8 mouse cellular contexts compared by ENCODE assay signal in the genomic region with DNA sequence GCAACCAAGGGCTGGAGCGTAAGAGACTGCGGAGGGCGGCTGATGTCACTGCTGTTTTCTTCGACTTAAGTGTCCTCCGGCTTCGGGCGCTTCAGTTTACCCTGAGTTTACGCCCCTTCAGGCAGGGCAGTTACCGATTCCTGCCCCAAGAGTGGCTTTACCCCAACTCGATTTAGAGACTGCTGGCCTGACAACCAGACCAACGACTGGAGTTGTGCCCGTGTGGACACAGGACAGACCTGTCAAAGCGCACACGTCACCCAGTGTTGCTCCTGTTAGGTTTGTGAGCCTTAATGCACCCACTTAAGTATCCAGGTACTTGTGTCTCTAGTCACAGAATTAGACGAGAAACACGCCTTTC. TPM values are rescaled to one million over a fixed set of nuclear protein-coding genes. Genes with fewer than 3 reads are reported as not detected.
A peak's percentile ranks its signal among the peaks of the same experiment; 100 is the strongest.
DNase-seq lines count a peak whose midpoint lies in the region; ATAC-seq and TF ChIP-seq lines count a peak whose summit lies in the region.

No protein-coding gene starts in this region.

- TF ChIP-seq POLR2A in kidney, adult 2 months (IDR thresholded peaks at IDR 0.05; ENCODE audit: low read depth, low read length): no peak
- no peak for TF ChIP-seq POLR2A in bone marrow macrophage, adult 2 months (IDR thresholded peaks at IDR 0.05; ENCODE audit: borderline replicate concordance, low read depth, low read length)

- no peak for ATAC-seq in hindbrain, embryonic 16.5 days
- peak; percentile 77 for ATAC-seq in midbrain, embryonic 14.5 days (ENCODE audit: low FRiP score, low TSS enrichment)

- H3K4me1 ChIP-seq in kidney, adult 2 months (ENCODE audit: control insufficient read depth, insufficient read depth, low read length): peaks cover 9% of the 10 kb centered on the region; the same call in 1 of the 2 replicates
- H3K4me1 ChIP-seq in bone marrow macrophage, adult 2 months (ENCODE audit: control insufficient read depth, insufficient read depth, low read length): peaks cover 6% of the 10 kb centered on the region
- H3K4me1 ChIP-seq in hindbrain, embryonic 16.5 days (ENCODE audit: control insufficient read depth, insufficient read depth, low read depth, low read length): peaks cover 8% of the 10 kb centered on the region
- H3K4me1 ChIP-seq in midbrain, embryonic 14.5 days (ENCODE audit: control insufficient read depth, insufficient read depth, low read length): peaks cover 10% of the 10 kb centered on the region

- no peak for DNase-seq in kidney, adult 2 months
- no peak for DNase-seq in kidney, adult 11 months
- DNase-seq in midbrain, embryonic 14.5 days: no peak
- DNase-seq in frontal cortex, postnatal 10 days (ENCODE audit: low spot score in 2 of 2): no peak
- DNase-seq in thymus, postnatal 4 days: no peak
- no peak for DNase-seq in kidney, postnatal 36 days

- no peaks in the 10 kb centered on the region for H3K27me3 ChIP-seq in kidney, adult 2 months (replicated peaks; ENCODE audit: control insufficient read depth, insufficient read depth, low read length)
- no peaks in the 10 kb centered on the region for H3K27me3 ChIP-seq in hindbrain, embryonic 16.5 days (replicated peaks; ENCODE audit: control insufficient read depth, insufficient read depth, low read length)
- no peaks in the 10 kb centered on the region for H3K27me3 ChIP-seq in midbrain, embryonic 14.5 days (ENCODE audit: control insufficient read depth, insufficient read depth, low read length)

- no peak overlapping the region for H3K27ac ChIP-seq in kidney, adult 2 months (ENCODE audit: insufficient read depth, low read depth, low read length)
- peak overlapping the region; percentile 27; the same call in 1 of the 2 replicates for H3K27ac ChIP-seq in bone marrow macrophage, adult 2 months (ENCODE audit: insufficient read depth, low read depth, low read length)
- peak overlapping the region; percentile 54; the same call in 1 of the 2 replicates for H3K27ac ChIP-seq in hindbrain, embryonic 16.5 days (ENCODE audit: low read depth, low read length)
- peak overlapping the region; percentile 77 for H3K27ac ChIP-seq in midbrain, embryonic 14.5 days (replicated peaks; ENCODE audit: low read depth, low read length)

- no peaks in the 10 kb centered on the region for H3K9me3 ChIP-seq in hindbrain, embryonic 16.5 days (ENCODE audit: control insufficient read depth, low read length)
- H3K9me3 ChIP-seq in midbrain, embryonic 14.5 days (ENCODE audit: control insufficient read depth, low read length): peaks cover 3% of the 10 kb centered on the region; the same call in 1 of the 2 replicates

- no peaks in the 10 kb centered on the region for H3K36me3 ChIP-seq in kidney, adult 2 months (ENCODE audit: control insufficient read depth, insufficient read depth, low read length)
- H3K36me3 ChIP-seq in hindbrain, embryonic 16.5 days (ENCODE audit: control insufficient read depth, insufficient read depth, low read length): no peaks in the 10 kb centered on the region
- H3K36me3 ChIP-seq in midbrain, embryonic 14.5 days (ENCODE audit: control insufficient read depth, insufficient read depth, low read length): no peaks in the 10 kb centered on the region

- TF ChIP-seq CTCF in kidney, adult 2 months (conservative IDR thresholded peaks at IDR 0.05; ENCODE audit: insufficient read depth, insufficient read length, low read depth, low read length): no peak
- TF ChIP-seq CTCF in bone marrow macrophage, adult 2 months (IDR thresholded peaks at IDR 0.05; ENCODE audit: low read depth, low read length): no peak

- H3K9ac ChIP-seq in hindbrain, embryonic 16.5 days (ENCODE audit: low read depth, low read length): peak overlapping the region; percentile 82
- peak overlapping the region; percentile 60 for H3K9ac ChIP-seq in midbrain, embryonic 14.5 days (replicated peaks; ENCODE audit: low read length)

- peak overlapping the region; percentile 86 for H3K4me2 ChIP-seq in hindbrain, embryonic 16.5 days (ENCODE audit: low read length)
- H3K4me2 ChIP-seq in midbrain, embryonic 14.5 days (ENCODE audit: low read length): peak overlapping the region; percentile 76

- peak overlapping the region; percentile 68 for H3K4me3 ChIP-seq in kidney, adult 2 months (ENCODE audit: insufficient read depth, low read depth, low read length)
- H3K4me3 ChIP-seq in bone marrow macrophage, adult 2 months (ENCODE audit: insufficient read depth, low read length): peak overlapping the region; percentile 77
- H3K4me3 ChIP-seq in hindbrain, embryonic 16.5 days (ENCODE audit: low read length): peak overlapping the region; percentile 68
- peak overlapping the region; percentile 55 for H3K4me3 ChIP-seq in midbrain, embryonic 14.5 days (replicated peaks; ENCODE audit: low read depth, low read length)

- WGBS in kidney, adult 2 months: 12% methylated on average over 16 of the region's 16 CpGs
- 18% methylated on average over 16 of the region's 16 CpGs for WGBS in hindbrain, embryonic 16.5 days
- WGBS in midbrain, embryonic 14.5 days: 21% methylated on average over 16 of the region's 16 CpGs

RNA-seq across cellular contexts. Expression of gene Zfp560, which starts 0.3 kb away (rescaled TPM):
- 7.1 and 11.0 TPM in 2 replicates for polyA plus RNA-seq in kidney, adult 2 months (2012; rRNA removed)
- polyA plus RNA-seq in bone marrow macrophage, adult 2 months (2012; ENCODE audit: insufficient read depth, insufficient read length, missing spikeins): 17.3 and 17.7 TPM in 2 replicates
- polyA plus RNA-seq in hindbrain, embryonic 16.5 days (2015; fragmentation: Nextera tagmentation; extraction: Ambion mirVana): 34.5 and 37.4 TPM in 2 replicates
- 49.2 and 50.5 TPM in 2 replicates for polyA plus RNA-seq in midbrain, embryonic 14.5 days (2014; fragmentation: Nextera tagmentation; extraction: Ambion mirVana)

RNA-seq across cellular contexts. Expression of gene Olfr18, which starts 49.4 kb away (rescaled TPM):
- 0.06 TPM in 1 of 2 replicates, not detected in the other for polyA plus RNA-seq in kidney, adult 2 months (2012; rRNA removed)
- not detected in 2 replicates for polyA plus RNA-seq in bone marrow macrophage, adult 2 months (2012; ENCODE audit: insufficient read depth, insufficient read length, missing spikeins)
- 0.09 TPM in 1 of 2 replicates, not detected in the other for polyA plus RNA-seq in hindbrain, embryonic 16.5 days (2015; fragmentation: Nextera tagmentation; extraction: Ambion mirVana)
- 0.08 and 0.32 TPM in 2 replicates for polyA plus RNA-seq in midbrain, embryonic 14.5 days (2014; fragmentation: Nextera tagmentation; extraction: Ambion mirVana)
